Mouse (Mus musculus) left cerebral cortex, adult 18-20 months (tissue): ENCODE measurements around the gene Saysd1. TPM values are rescaled to one million over a fixed set of nuclear protein-coding genes. Genes with fewer than 3 reads are reported as not detected.

Source experiments
- DNase-seq, 2 experiments: peaks; one replicate each; pipeline ENCODE4 v3.0.0; 2021 to 2022; ENCODE audit warnings: low spot score in 2 of 2, mixed read lengths in 1 of 2
- total RNA-seq, 2 experiments: library from RNA; stranded (reverse); gene quantifications; 2 replicates each; pipeline ENCODE4 v1.2.3; 2021

Saysd1 gene
- total RNA-seq, 2 experiments from 2014 or later = 4.1 to 4.3 TPM

DNA sequence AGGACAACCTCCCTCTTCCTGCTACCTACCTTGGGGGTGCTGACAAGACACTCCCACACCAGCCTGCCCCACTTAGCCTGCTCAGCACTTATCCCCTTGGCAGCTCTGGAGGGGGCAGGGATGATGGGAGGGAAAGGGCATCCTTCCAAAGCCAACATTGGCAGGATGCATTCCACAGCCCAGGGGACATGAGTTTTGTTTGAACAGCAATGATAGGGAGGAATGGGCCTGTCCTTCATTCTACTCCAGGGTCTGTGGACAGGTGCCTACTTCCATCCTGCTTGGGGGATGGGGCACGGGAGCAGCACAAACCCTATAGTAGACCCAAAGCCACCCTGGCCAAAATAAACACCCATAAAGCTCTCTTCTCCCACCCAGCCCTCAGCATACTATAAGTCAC lies 27.1 kb upstream of the Saysd1 start:
- DNase-seq = no peak

DNA sequence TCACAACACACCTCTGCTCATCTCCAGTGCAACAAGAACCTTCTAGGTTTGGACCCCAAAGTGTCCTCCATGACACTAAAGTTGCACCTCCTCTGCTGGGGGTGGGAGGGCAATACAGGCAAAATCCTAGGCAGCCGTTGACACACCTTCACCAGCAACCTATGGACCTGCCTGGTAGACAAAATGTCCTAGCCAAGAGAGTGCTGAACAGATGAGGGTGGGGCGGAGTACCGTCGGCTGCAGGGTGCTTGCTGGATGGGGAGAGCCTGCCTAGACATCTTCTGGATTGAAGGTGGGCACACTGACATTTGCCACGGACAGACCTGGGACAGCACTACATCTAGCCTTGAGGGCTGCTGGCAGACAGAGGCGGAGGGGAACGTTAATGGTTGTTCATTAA lies 26.1 kb upstream of the Saysd1 start:
- no peak for DNase-seq

DNA sequence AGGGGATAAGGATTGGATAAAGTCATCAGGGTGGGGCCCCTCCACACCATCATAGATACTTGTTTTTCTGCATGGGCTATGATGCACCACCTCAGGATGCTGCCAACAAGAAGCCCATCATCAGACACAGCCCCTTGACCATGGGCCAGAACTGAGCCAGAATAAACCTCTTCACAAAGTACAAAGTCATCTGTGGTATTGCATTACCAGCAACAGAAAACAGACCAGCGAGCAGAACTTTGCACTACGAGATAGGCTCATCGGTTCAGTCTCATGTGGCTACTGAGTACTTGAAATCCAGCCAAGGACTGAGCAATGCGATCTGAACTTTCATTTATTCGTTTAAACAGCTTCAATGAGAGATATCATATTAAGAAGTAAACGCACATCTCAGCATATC lies 24.4 kb upstream of the Saysd1 start:
- no peak for DNase-seq

DNA sequence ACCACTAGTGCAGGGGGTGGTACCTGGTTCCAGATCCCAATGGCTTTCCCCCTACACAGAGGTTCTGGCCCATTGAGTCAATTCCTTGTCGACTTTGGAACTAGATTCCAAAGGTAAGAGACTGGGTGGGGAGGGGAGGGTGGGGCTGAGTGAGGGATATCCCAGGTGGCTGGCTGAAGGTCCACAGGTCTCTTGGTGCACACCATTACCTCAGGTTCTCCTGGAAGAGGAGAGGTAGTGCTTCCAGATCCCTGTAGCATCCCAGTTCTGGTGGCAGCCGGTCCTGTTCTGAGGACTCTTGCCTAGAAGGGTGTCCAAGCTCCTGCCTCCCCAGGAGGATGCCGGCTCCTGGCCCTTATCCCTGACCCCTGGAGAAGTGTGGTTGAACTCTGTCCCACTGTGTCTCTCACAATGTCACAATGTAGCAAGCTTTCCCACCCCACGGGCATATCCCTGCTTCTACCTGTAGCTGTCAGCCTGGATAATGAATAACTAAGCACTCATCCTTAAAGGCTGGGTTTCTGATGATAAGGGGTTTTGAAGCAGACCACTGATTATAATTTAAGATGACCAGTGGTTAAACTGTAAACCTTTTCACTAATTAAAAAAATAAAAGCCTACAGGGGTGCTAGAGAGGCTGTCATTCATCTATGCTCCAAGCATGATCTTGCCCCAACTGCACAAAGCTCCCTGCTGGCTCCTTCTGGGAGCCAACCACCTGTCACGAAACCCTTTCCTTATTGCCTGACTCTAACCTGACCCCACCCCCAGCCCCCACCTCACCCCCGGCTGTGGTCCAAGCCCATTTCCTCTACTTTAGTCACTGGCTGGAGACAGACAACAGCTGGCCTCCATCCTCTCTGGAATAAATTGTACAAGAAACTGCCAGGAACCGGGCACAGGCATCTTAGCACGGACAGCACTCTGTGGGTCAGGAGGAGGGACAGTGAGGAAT lies 20.7 kb upstream of the Saysd1 start:
- no peak for DNase-seq

DNA sequence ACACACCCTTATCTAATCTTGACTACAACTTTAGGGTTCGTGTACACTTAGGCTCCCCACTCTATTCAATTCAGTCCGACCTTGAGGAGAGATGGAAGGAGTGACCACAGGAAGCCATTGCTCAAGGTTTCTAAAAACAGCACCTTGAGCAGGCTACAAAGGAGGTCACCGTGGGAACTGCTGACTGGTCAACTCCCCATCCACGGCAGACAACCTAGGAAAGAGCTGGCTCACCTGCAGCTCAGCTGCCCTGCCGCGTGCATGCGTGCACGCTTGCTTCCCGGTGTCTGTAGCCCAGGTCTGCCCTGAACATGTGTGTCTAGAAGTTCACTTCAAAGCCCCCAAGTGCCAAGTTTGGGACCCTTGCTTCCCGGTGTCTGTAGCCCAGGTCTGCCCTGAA lies 19.3 kb upstream of the Saysd1 start:
- no peak for DNase-seq

DNA sequence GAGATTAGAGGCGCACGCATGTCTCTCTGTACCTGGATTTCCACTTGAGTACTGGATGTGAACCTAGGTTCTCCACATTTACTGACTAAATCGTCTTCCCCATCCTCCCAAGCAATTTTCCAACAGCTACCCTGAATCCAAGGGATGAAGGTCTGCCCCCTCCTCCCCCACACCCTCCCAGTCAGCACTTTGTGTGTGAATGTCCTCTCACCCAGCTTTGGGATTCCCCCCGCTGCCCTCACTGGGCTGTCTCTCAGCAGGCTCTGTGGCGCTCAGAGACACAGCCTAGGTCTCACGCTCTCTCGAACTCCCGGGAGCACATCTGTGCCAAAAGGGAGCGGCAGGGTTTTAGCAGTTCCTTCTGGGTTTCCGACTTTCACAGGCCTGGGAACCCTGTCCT lies 17.4 kb upstream of the Saysd1 start:
- DNase-seq = no peak

DNA sequence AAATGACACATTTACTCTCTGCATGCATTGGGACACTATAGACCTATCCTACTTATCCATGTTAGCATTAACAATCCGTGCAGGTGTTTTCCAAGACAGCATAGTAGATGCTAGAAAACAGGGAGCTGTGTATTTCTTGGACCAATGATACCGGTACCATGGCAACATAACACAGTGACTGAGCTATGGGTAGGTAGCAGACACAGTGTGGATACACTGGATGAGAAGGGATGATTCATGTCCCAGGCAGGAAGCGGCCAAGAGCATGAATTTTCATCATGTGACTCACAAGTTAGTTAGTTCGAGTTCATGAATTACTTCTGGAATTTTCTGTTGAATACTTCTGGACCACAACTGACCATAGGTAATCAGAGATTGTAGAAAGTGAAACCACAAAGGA lies 16.6 kb upstream of the Saysd1 start:
- no peak for DNase-seq

DNA sequence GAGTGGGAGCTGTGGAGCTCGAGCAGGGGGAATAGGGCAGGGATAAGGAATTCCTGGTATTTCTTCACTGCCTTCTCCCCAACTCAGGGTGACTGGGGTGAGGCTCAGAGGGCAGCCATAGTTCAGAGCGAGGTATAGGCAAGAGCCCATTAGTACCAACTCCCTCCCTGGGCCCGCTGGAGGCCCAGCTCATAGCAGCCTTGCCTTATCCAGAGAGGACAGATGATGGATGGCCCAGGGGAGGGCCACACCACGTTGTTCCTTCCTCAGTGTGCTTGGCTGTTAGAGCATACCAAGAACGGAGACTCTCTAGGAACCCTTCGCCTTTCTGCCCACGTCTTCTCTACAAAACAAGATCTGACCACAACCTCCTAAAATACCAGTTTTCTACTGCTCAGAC lies 15.9 kb upstream of the Saysd1 start:
- DNase-seq = no peak

DNA sequence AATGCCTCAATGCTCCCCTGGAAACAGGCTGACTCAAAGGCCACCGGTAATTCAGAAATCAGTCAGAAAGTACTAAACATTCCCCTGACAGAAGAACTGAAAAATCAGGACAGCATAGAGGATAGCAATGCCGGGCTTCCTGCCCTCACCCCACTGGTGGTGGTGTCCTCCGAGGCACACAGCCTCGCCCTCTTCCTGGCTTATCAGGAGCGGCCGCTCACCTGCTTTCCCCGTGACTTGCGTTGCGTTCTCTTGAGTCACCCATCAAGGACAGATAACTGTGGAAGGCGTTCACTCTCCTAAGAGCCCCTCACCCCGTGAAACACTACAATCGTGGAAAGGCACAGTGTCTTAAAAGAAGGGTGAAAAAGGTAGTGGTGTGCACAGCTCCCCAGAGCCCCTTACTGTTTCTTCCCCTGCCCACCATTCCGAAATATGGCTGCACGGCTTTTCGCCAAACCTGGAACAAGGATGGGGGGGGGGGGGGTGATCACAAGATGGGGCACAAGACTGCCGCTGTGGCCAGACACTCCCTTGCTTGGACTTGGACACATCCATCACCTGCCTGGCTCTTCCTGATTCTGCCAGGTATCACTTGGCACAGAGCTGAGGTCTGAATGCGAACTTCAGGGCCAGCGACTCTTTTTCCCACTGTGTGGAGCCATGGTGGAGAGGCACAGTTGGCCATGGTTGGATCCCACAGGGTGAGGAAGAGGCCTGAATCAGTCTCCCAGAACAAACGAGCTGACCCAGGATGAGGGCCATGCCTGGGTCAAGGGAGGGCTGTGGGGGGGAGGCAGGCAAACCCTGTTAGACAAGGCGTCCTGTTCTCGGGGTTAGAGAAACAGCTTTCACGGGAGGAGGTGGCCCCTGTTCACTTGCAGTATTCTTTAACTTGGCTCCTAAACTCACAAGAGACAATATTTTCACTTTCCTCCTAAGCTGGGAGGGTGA lies 11.1 kb upstream of the Saysd1 start:
- DNase-seq = no peak

DNA sequence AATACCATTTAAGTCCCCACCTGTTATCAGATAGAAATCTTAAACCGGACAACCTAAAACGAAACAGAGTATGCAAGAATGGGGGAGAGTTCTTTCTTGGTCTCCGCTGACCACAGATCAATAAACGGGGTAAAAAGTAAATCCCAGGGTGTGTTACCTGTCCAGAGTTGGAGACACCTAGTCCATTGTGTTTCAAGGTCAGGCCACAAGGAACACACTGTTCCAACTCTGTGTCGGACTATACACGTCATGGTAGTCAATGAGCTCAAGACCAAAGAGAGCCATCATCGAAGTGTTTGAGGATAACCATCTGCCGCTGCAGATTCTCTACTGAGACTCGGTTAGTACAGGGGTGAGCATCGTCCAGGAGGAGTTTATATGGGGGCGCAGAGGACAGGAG lies 10.2 kb upstream of the Saysd1 start:
- DNase-seq = no peak

DNA sequence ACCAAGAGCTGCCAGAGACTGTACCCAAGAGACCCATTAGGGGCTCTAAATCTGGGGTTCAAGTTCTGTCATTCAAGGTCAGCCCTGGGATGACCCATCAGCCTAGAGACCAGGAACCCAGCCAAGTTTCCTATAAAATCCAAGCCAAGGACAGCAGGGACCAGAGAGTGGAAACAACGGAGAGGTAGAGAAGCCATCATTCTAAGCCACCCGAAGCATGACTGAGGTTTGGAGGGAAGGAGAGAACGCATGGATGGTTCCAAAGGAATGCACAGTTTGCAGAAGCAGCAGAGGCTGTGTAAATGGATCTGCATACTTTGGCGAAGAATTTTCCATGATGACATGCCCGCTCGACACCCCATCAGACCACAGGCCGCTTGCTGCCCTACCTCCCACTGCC lies 9.5 kb upstream of the Saysd1 start:
- no peak for DNase-seq

DNA sequence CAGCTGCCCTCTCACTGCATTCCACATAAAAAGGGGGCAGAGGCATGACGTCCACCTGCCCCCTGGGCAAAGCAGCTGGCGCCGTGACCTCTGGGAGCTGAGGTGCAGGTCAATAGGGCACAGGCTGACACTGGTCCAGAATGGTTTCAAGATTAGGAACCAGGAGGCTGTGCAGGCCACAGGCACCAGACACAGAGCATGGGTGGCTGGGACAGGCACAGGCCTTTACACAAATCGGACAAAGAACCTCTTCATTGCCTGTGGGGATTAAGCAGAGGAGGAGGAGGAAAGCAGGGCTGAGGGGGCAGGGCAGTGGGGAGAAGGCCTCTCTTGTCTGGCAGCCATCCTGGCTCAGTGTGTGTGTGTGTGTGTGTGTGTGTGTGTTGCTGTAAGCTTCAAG lies 5.8 kb upstream of the Saysd1 start:
- DNase-seq = peak in 1 of 2 experiments; percentile 8

DNA sequence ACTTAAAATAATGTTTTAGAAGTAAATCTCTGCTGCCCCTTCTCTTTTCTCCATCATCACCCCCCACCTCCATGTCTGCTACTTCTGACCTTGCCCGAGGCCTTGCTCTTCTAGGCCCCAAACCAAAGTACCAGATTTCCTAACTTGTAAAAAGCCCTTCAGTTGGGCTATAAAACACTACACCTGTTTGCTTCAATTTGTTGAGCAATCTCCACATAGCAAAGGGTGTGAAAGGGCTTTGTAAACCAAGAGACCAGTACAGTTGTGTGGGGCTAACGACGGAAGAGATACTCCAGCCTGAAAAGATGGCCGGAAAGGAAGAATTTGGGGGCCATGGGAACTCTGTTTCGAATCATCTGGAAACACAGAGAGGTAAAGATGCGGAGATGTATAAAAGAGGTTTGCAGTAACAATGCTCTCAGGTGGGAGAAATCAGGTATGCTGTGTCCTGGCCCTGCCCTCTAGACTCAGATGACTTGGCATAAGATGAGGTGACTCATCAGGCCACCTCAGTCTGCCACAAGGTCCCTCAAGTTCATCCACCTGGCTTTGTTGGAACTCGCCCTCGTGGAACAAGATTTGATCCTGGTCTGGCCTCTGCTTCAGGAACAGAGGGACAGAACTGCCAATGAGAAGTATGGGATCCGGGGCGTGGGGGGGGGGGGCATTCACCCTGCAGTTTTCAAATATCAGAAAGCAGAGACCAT lies 3.2 kb downstream of the Saysd1 start:
- no peak for DNase-seq

DNA sequence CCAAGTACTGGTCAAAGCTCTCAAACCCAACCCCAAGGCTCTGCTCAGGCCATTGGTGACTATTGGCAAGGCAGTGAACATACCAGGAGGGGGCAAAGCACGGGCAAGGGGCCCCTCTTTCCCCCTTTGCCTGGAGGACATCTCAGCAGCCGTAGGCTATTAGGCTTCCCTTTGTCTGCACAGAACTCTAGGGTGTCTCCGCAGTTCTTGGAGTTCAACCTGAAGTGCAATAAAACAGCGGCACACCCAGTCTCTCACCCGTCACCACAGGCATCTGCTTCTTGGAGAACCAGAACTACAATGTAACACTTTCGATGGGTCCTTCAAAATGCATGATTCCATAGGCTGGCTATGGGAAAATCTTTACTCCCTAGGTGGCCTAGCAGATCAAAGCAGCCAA lies 10.2 kb downstream of the Saysd1 start:
- no peak for DNase-seq

DNA sequence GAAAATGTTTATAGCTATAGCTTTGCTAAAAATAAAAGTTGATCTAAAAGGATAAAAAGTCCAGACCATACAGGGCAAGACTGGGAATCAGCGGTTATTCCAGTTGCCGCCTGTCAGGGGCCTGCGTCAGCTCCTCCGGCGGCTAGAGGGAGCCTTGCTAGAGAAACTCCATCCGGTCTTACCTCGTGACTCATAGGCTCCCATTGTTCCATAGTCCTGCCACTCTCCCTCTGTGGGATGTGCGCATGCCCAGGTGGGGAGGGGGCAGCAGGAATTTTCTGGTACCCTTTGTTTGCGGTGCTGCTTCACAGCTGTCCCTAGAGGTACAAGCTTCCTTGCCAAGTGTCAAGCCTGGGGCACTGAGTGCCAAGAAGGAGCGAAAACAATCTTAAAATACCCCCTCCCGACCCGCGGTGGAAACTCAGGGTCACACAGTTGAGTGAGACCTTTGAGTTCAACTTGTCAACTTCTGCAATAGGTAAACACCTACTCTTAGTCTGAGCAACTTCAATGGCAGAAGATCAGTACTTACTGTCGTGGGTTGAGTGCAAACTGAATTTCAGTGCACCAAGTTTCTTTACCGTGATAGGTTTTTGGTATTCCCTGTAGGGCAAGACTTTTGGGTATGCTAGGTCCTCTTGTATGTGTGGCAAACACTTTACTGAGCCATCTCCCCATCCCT lies 10.8 kb downstream of the Saysd1 start:
- no peak for DNase-seq

DNA sequence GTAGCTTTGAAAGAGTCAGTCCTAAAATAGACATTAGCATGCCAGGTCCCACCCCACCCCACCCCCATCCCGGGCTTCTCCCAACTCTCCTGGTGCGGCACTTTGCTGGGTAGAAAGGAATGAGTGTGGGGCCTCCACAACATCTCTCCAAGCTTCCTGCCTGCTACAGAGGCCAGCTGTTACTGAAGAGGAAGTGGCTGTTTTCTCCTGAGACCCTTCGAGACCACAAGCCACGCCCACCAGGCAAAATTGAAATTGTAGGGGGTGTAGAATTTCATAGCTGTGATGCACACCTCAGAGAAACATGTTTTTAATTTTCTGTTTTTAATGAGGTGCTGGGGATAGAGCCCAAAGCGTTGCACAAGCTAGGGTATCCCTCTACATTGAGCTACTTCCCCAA lies 17.5 kb downstream of the Saysd1 start:
- no peak for DNase-seq

DNA sequence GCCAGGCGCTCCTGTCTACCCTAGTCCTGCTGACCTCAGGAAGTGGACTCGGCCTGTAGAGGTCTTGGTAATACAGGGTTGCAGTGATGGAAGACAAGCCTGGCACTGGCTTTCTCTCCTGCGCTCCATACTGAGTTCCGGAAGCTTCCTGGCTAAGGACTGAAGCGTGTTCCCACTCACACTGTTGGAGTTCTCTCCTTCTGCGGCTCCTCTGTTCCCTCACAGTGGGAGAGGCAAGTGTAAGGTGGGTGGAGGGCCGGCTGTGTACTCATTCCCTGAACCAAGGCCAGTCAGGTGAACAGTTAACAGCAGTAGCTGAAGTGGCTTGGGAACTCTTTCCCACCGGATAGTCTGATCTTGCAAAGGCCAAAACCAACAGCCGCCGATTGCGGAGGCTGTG lies 18.3 kb downstream of the Saysd1 start:
- peak in 1 of 2 experiments; percentile 13 for DNase-seq

DNA sequence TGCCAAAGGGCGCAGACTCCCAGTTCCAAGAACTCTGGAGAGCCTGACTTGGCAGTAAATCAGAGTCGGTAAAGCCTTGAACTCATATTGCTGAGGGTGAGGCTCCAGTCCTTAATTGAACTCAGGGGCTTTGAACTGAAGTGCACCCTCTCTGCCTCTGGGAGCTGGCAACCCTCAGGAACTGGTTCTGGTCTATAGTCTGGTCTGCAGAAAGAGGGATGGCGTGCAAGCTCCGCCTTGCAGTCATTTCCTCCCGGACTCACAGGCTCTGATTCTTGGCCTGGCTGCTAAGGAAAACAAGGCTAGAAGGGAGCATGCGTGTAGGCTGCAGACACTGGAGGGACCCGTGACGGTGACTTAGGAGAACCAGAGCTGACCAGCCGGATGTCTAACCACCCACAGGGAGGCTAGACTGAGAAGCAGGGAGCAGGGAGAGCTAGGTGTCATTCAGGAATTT lies 22.2 kb downstream of the Saysd1 start:
- DNase-seq = no peak

DNA sequence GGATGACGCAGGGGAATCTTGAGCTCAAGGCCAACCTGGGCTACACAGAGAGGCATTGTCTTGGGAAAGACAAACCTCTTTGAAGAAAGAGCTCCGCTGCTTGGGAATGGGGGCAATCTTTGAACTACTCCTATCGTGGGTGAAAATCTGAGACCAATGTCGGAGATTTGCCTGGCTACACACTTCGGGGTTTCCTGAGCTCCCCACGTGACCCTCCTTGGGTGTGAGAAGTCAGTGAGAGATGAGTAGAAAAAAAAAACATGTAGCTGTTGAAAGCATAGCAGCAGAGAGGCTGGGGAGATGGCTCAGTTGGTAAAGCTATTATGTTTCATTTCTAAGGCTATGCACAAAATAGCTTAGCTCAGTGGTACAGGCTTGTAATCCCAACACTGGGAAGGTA lies 23.4 kb downstream of the Saysd1 start:
- DNase-seq = no peak

DNA sequence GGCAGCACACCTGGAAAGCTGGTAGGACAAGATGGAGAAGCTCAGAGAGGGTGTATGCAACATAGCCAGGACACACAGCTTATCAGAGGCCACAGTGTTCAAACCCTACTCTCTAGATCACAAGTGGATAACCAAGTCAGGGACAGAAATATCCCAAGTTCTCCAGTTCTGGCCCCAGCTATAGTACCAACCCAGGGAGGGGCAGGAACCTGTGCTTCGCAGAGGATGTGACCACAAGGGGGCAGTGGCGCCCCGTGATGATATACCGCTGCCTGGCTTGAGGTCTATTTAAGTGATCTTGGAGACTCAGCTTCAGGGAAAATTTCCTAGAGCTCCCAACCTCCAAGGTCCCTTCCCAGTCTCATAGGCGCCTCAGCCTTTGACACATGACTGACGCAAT lies 24.4 kb downstream of the Saysd1 start:
- peak; percentile 85 to 92 for DNase-seq
